Mouse (Mus musculus) G1E (cell line): ENCODE results near the gene Htr3a.

Experiments used
- CTCF ChIP-seq: IDR thresholded peaks from 2 replicates; pipeline ENCODE4 v1.5.1; 2012; ENCODE audit warnings: low read depth, low read length, inconsistent platforms, mixed read lengths
- GATA1 ChIP-seq: IDR thresholded peaks from 2 replicates; pipeline ENCODE4 v1.6.1; 2012; ENCODE audit warnings: borderline replicate concordance, low read length, inconsistent platforms, mixed read lengths
- POLR2AphosphoS5 ChIP-seq: IDR thresholded peaks from 2 replicates; pipeline ENCODE4 v1.6.1; 2012; ENCODE audit warnings: low read depth, low read length, inconsistent platforms; ENCODE audit not compliant: insufficient replicate concordance
- TAL1 ChIP-seq: conservative IDR thresholded peaks from 2 replicates; pipeline ENCODE4 v1.6.1; 2012; ENCODE audit warnings: low read depth, low read length, inconsistent platforms, mixed read lengths

- TF ChIP-seq POLR2AphosphoS5, result no peak
- TF ChIP-seq CTCF, result no peak
- TF ChIP-seq GATA1, result no peak
- TF ChIP-seq TAL1, result no peak
Observed at GRCm38 (mm10) chr9:48929436-48929835, 18.5 kb upstream of the Htr3a start.
